Comparison of ENCODE assay signal across 8 mouse cellular contexts in genomic region chr1:58445861-58446260, GRCm38 (mm10). TPM values are rescaled to one million over a fixed set of nuclear protein-coding genes. Genes with fewer than 3 reads are reported as not detected.
DNase-seq lines count a peak whose midpoint lies in the region; ATAC-seq lines count a peak whose summit lies in the region.

No protein-coding gene starts in this region.

- peak overlapping the region; percentile 68 for H3K4me3 ChIP-seq in forebrain, embryonic 13.5 days
- peak overlapping the region; percentile 72 for H3K4me3 ChIP-seq in liver, embryonic 16.5 days (ENCODE audit: low read depth, low read length)

- H3K27me3 ChIP-seq in forebrain, embryonic 13.5 days = no peaks in the 10 kb centered on the region
- no peaks in the 10 kb centered on the region for H3K27me3 ChIP-seq in liver, embryonic 16.5 days (ENCODE audit: control insufficient read depth, insufficient read depth, low read depth, low read length)

- H3K9ac ChIP-seq in forebrain, embryonic 13.5 days = peak overlapping the region; percentile 85
- peak overlapping the region; percentile 75 for H3K9ac ChIP-seq in liver, embryonic 16.5 days (ENCODE audit: low read depth, low read length)

- whole genome bisulfite sequencing in forebrain, embryonic 13.5 days = 4% methylated on average over 11 of the region's 11 CpGs
- WGBS in liver, embryonic 16.5 days (ENCODE audit: insufficient replicate concordance) = 4% methylated on average over 11 of the region's 11 CpGs

- peaks cover 36% of the 10 kb centered on the region for H3K36me3 ChIP-seq in forebrain, embryonic 13.5 days (ENCODE audit: poor library complexity, severe bottlenecking)
- H3K36me3 ChIP-seq in liver, embryonic 16.5 days (ENCODE audit: control insufficient read depth, insufficient read depth) = no peaks in the 10 kb centered on the region

- intact Hi-C loops in left cerebral cortex, postnatal 4 days (cut with DNase I) = no loop called here

- no peaks in the 10 kb centered on the region for H3K9me3 ChIP-seq in forebrain, embryonic 13.5 days (replicated peaks)
- no peaks in the 10 kb centered on the region for H3K9me3 ChIP-seq in liver, embryonic 16.5 days (replicated peaks; ENCODE audit: control insufficient read depth, low read length)

- peaks cover 20% of the 10 kb centered on the region for H3K4me1 ChIP-seq in forebrain, embryonic 13.5 days
- peaks cover 8% of the 10 kb centered on the region for H3K4me1 ChIP-seq in liver, embryonic 16.5 days (ENCODE audit: control insufficient read depth, low read depth, low read length)

- H3K27ac ChIP-seq in forebrain, embryonic 13.5 days = peak overlapping the region; percentile 88
- peak overlapping the region; percentile 70 for H3K27ac ChIP-seq in liver, embryonic 16.5 days (ENCODE audit: low read length)

- peak overlapping the region; percentile 69 for H3K4me2 ChIP-seq in forebrain, embryonic 13.5 days
- peak overlapping the region; percentile 84 for H3K4me2 ChIP-seq in liver, embryonic 16.5 days (ENCODE audit: low read depth, low read length)

- DNase-seq in frontal cortex, postnatal 14 days (ENCODE audit: low spot score in 2 of 2) = no peak
- DNase-seq in B cell, adult 2 months = peak; percentile 31 to 32
- no peak for DNase-seq in right cerebral cortex, postnatal 4 days
- no peak for DNase-seq in spleen, postnatal 4 days (ENCODE audit: low spot score in 2 of 2)
- no peak for DNase-seq in left cerebral cortex, postnatal 4 days

- ATAC-seq in frontal cortex, adult (ENCODE audit: low TSS enrichment) = peak; percentile 11
- ATAC-seq in forebrain, embryonic 13.5 days = peak; percentile 0
- ATAC-seq in liver, embryonic 16.5 days (ENCODE audit: low read depth) = no peak

RNA-seq across cellular contexts. Expression of gene Ppil3, which starts 0.6 kb away (rescaled TPM):
- polyA plus RNA-seq in forebrain, embryonic 13.5 days (2015; fragmentation: Nextera tagmentation; extraction: Ambion mirVana) = 54.2 and 54.6 TPM in 2 replicates
- 16.5 and 19.6 TPM in 2 replicates for polyA plus RNA-seq in liver, embryonic 16.5 days (2015; fragmentation: Nextera tagmentation; extraction: Ambion mirVana)
- total RNA-seq in left cerebral cortex, postnatal 4 days (2021) = 10 to 100 TPM; 38.8 to 39.5 TPM

RNA-seq across cellular contexts. Expression of gene Nif3l1, which starts 0.9 kb away (rescaled TPM):
- 64.1 and 64.8 TPM in 2 replicates for polyA plus RNA-seq in forebrain, embryonic 13.5 days (2015; fragmentation: Nextera tagmentation; extraction: Ambion mirVana)
- polyA plus RNA-seq in liver, embryonic 16.5 days (2015; fragmentation: Nextera tagmentation; extraction: Ambion mirVana) = 10.4 and 11.5 TPM in 2 replicates
- total RNA-seq in left cerebral cortex, postnatal 4 days (2021) = 10 to 100 TPM; 27.3 to 32.4 TPM

RNA-seq across cellular contexts. Expression of gene Clk1, which starts 22.0 kb away (rescaled TPM):
- polyA plus RNA-seq in forebrain, embryonic 13.5 days (2015; fragmentation: Nextera tagmentation; extraction: Ambion mirVana) = 165 and 177 TPM in 2 replicates
- 84.0 and 92.6 TPM in 2 replicates for polyA plus RNA-seq in liver, embryonic 16.5 days (2015; fragmentation: Nextera tagmentation; extraction: Ambion mirVana)
- 100 to 1,000 TPM; 103 TPM for total RNA-seq in left cerebral cortex, postnatal 4 days (2021)

RNA-seq across cellular contexts. Expression of gene Bzw1, which starts 53.2 kb away (rescaled TPM):
- polyA plus RNA-seq in forebrain, embryonic 13.5 days (2015; fragmentation: Nextera tagmentation; extraction: Ambion mirVana) = 441 and 458 TPM in 2 replicates
- polyA plus RNA-seq in liver, embryonic 16.5 days (2015; fragmentation: Nextera tagmentation; extraction: Ambion mirVana) = 111 and 117 TPM in 2 replicates
- 100 to 1,000 TPM; 303 to 314 TPM for total RNA-seq in left cerebral cortex, postnatal 4 days (2021)

RNA-seq across cellular contexts. Expression of gene Orc2, which starts 59.0 kb away (rescaled TPM):
- 34.0 and 40.1 TPM in 2 replicates for polyA plus RNA-seq in forebrain, embryonic 13.5 days (2015; fragmentation: Nextera tagmentation; extraction: Ambion mirVana)
- polyA plus RNA-seq in liver, embryonic 16.5 days (2015; fragmentation: Nextera tagmentation; extraction: Ambion mirVana) = 22.6 and 24.5 TPM in 2 replicates
- 10 to 100 TPM; 20.9 to 23.7 TPM for total RNA-seq in left cerebral cortex, postnatal 4 days (2021)

Comparison
In these comparisons a context has a peak if more than half of its experiments do, and no peak if none do; other contexts are left out.
1. DNase-seq: peak in B cell, adult 2 months (2 of 2); none in frontal cortex, postnatal 14 days (0 of 2), right cerebral cortex, postnatal 4 days (single experiment), spleen, postnatal 4 days (0 of 2) and left cerebral cortex, postnatal 4 days (single experiment).